Mouse (Mus musculus): ENCODE data around the gene Syne3. TPM values are rescaled to one million over a fixed set of nuclear protein-coding genes. Genes with fewer than 3 reads are reported as not detected.

Gene Syne3
- 3.4 and 3.6 TPM in 2 replicates for polyA plus RNA-seq (2012; rRNA removed)

DNA sequence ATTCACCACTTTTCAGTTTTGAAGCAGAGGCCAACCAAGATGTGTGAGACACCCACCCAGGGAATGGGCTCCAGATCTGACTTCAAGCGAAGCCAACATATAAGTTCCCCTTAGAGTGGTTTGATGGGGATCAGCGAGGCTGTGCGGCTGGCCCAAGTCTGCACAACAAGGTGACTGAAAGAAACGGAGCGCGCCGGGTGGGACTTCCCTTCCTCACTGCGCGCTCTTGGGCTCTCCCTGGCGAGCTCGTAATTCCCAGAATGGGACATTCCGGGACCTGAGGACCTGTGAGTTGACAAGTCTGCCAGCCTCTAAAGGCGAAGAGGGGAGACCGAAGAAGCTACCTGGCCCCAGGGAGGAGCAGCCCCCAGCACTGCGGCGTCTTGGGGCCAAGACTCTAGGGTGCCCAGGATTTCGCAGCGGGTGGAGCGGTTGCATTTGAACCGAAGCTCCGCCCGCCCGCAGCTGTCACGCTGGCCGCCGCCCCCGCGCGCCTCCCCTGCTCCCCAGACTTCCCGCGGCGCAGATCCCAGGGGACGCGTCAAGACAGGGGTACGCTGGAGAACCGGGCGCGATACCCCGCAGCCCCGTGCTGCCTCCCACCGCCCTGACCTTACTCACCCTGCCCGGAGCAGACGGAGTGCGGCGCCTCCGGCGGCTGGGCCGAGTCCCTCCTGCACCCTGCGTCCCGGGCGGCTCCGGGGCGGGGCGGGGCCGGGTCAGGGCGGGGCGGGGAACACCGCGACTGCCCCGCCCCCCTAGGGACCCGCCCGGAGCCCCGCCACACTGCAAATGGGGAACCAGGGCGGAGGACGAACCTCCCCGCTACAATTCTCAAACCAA lies at the start of gene Syne3:
Gene Syne3 (minus strand): TSS at position 440 of the 843 bp plus-strand sequence.

DNA sequence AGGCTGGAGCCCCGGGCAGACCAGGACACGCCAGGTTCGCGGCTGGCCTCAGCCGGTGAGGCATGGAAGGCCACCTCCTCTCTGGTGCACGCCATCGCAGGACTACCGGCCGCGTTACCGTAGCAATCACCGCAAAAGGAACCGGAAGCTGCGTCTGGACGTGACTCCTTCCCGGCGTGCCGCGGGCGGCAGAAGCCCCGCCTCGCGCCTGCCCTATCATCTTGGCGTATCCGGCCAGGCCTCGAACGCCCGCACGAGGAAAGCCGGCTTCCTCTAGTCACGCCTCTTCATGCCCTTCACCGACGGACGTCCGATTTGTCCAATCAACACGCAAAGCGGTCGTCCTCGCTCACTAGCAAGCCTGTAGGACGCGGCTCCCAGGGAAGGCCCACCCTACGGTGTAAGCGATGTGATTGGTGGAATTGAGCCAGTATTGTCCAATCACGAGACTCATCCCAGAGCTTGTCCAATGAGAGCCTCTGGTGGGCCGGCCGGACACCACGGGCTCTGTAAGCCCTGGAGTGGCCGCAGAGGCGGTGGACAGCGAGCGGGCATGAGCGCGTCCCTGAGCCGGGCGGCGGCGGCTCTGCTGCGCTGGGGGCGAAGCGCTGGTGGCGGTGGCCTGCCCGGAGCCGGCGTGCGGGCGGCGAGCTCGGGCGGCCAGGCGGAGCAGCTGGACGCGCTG lies 22.7 kb upstream of the Syne3 start, which contains the start of gene Glrx5:
Gene Glrx5 (plus strand): TSS at position 542 of the 685 bp plus-strand sequence.

Other genes with a start within 250 kb of the Syne3 start
- 20.5 and 23.9 TPM in 2 replicates for gene Clmn, start 144.7 kb downstream of the Syne3 start, polyA plus RNA-seq (2012; rRNA removed)
- 93.3 and 108 TPM in 2 replicates for gene Glrx5, start 22.9 kb upstream of the Syne3 start, polyA plus RNA-seq (2012; rRNA removed)
- not detected in 2 replicates for gene Tcl1b2, start 136.2 kb upstream of the Syne3 start, polyA plus RNA-seq (2012; rRNA removed)
- gene Tcl1b1, start 149.9 kb upstream of the Syne3 start, polyA plus RNA-seq (2012; rRNA removed), result not detected in 2 replicates
- not detected in 2 replicates for gene Tcl1b5, start 166.5 kb upstream of the Syne3 start, polyA plus RNA-seq (2012; rRNA removed)
- not detected in 2 replicates for gene Tcl1b3, start 181.2 kb upstream of the Syne3 start, polyA plus RNA-seq (2012; rRNA removed)
- gene Tcl1b4, start 192.1 kb upstream of the Syne3 start, polyA plus RNA-seq (2012; rRNA removed), result not detected in 2 replicates
- gene Tcl1, start 213.0 kb upstream of the Syne3 start, polyA plus RNA-seq (2012; rRNA removed), result not detected in 2 replicates

Data from colon, adult 2 months (tissue).